Mouse (Mus musculus) G1E (cell line): ENCODE data around the gene Pygo1.

Source experiments
- CTCF ChIP-seq: IDR thresholded peaks from 2 replicates; pipeline ENCODE4 v1.5.1; 2012; ENCODE audit warnings: low read depth, low read length, inconsistent platforms, mixed read lengths
- POLR2AphosphoS5 ChIP-seq: IDR thresholded peaks from 2 replicates; pipeline ENCODE4 v1.6.1; 2012; ENCODE audit warnings: low read depth, low read length, inconsistent platforms; ENCODE audit not compliant: insufficient replicate concordance

DNA sequence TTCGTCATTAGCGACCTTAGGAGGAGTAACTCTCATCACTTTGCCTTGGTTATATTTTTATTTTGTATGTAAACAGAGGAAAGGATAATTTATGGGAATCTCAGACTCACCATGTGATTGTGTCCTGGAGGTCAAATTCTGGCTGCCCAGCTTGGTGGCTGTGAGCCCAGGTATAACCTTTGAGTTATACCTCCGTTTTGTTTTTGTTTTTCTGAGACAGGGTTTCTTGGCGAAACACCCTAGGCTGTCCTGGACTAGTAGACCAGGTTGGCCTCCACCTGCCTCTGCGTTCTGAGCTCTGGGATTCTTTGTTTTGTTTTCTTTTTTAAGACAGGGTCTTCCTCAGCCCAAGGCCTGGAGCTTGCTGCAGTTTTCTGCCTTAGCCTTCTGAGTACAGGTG is 63.3 kb downstream of the Pygo1 start:
- TF ChIP-seq CTCF = no peak
- no peak for TF ChIP-seq POLR2AphosphoS5
